Mouse (Mus musculus): ENCODE results near the gene Olfr986.

- TF ChIP-seq CTCF (IDR thresholded peaks at IDR 0.05; ENCODE audit: low read depth, low read length), result no peak
- TF ChIP-seq TAL1 (conservative IDR thresholded peaks at IDR 0.05; ENCODE audit: low read depth, low read length), result no peak
Observed at GRCm38 (mm10) chr9:40195981-40196380, 15.3 kb downstream of the Olfr986 start.
